Mouse (Mus musculus) urinary bladder, postnatal 36 days (tissue): Measurements from ENCODE around the gene Eif4e2.

Source experiments
- DNase-seq, 2 experiments: peaks; one replicate each; pipeline ENCODE4 v3.0.0; 2022; ENCODE audit warnings: low spot score in 2 of 2, mixed read lengths in 1 of 2

Eif4e2 gene

DNA sequence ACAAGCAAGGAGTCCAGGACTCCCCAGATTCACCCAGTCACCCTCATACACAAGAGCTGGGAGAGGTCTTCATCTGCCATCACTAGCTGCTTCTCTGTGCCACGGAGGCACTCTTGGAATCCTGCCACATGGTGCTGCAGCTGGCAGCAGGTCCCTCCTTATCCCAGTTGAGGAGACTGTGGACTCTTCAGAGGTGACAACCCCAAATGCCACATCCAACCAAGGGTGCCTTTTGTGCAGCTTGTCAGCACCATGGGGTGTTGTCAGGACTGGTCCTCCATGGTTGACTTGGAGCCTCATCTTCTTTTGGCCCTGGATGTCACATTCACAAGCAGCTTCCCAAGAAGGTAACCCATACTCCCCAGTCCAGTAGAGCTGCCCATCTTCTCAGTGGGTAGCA is 11.9 kb upstream of the Eif4e2 start:
- no peak for DNase-seq

DNA sequence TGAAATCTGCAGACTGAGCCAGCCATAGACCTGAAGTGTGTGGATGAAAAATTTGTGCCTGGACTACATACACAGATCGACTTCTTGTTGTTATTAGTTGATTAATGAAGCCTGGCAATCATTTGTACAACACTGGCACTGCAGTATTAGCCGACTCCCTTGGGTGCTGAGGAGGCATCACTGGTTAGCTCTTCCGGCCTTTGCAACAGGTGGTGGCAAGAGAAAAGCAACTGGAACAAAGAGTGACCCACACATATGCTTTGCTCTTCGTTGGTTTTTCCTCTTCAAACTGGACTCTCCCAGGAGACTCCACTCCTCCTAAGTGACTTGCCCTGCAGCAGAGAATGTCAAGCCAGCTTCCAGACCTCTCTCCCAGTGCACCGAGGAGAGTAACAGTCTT is 9.9 kb upstream of the Eif4e2 start:
- DNase-seq: no peak

DNA sequence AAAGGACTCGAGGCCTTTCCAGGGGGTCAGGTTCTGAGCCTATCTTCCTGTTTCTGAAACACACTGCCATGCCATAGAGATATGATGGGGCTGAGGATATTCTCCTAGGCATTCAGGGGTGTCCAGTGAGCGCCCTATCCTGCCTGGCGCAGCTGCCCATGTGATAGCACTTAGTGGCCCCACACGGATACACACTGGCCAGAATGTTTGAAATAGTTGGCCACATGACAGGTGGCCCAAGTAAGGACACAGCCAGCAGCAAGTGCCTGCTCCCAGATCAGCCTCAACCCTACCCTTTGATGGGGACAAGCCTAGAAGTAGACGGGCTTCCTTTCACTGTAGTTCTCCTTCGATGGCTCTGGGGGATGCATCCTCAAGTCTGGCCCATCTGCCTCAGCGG is 9.2 kb upstream of the Eif4e2 start, which contains the start of gene Chrng:
Gene Chrng, plus strand, starts transcription at position 193 of the 400 bp plus-strand sequence.
- no peak for DNase-seq

DNA sequence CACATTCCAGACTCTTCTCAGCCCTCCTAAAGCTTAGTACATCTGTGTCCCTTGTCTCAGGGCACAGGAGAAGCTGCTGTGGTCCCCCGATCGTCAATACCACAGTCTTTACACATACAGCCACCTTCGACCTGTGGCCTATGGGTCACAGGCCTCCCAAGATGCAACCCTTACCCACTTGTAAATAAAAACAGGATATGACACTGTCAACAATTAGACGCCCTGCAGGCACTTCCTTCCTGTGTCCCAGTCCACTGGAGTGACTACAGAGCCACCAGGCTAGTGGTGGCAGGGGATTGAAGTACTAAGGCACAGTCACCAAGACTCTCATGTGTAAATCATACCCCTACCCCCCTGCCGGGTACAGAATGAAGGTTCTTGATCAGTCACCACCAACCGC is 8.7 kb upstream of the Eif4e2 start:
- DNase-seq: no peak

DNA sequence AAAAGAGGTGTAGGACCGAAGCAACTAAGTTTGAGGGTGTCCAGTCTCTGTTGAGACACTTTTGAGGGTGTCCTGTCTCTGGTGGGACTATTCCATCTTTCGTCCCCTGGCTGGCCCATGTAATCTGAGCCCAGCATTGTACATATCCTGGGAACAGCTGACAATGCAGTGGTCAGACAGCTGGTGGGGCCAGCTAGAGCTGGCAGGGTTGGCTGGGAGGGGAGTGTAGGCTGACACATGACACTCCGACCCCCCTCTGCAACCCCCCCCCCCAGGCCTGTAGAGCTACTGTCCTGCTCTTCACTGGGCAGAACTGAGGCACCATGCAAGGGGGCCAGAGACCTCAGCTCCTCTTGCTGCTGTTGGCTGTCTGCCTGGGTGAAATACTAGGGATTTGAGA is 8.2 kb upstream of the Eif4e2 start:
- DNase-seq: no peak

DNA sequence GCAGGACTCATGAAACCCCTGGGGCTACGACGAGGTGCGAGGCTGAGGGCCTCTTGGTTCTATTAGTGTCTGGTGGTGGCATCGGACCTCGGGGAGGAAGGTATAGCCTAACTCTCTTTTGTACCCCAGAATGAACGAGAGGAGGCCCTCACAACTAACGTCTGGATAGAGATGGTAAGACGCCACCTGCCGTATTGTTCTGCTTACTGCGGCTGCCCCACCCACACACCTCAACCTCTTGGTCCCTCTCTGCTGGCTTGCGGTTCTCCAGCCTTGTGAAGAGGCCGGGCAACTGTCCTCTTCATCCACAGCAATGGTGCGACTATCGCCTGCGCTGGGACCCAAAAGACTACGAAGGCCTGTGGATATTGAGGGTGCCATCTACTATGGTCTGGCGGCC is 7.4 kb upstream of the Eif4e2 start:
- DNase-seq: no peak

DNA sequence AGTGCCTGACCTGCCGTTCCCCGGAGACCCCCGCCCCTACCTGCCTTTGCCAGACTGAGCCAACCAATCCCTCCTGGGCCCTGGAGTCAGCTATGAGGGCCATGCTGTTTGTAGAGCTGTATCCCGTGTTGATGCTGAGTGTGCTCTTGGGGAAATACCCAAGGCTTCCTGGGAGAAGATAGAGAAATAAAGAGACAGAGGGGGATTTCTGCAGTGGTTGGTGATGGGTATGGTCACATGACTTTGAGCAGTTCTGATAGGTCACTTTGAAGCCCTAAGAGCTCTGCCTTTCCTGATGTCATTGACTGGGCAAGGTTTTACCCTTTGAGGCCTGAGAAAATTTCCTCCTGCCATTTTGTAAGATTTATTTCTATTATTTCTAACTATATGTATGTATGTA is 2.3 kb upstream of the Eif4e2 start:
- DNase-seq: no peak

DNA sequence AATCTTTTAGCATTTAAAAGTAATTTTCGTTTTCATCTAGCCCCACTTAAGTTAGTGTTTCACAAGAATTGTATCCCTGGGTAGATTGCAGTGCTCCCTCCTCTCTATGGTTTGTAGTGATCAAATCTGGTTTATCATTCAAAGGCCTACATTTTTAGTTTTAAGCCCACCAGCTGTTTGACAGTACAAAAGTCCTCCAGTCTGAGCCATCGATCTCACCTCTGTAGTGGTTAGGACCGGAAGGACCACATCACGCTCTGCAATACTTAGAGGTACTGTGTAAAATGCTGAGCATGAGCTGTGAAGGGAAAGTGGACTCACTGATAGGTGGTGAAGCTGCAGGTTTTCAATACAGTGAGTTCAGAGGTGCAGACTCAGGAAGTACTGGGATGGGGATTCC is 1.0 kb downstream of the Eif4e2 start:
- no peak for DNase-seq

DNA sequence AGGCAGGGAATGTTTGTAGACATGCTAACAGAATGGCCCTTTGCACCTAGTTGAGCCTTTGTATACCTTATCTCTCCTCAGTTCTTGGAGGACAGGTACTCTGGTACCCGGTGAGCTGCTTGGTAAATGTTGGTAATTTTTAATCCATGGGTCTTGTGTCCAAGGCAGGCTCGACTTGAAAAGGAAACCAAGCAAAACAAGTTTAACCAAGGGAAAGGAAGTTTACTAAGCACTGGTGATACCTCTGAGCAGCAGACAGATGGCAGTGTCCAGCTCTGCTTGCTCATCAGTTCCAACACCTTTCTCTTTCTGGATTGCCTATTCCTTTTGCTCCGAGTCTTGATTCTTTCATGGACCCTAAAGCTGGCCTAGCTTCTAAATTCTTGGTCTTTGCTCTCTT is 4.2 kb downstream of the Eif4e2 start:
- no peak for DNase-seq

DNA sequence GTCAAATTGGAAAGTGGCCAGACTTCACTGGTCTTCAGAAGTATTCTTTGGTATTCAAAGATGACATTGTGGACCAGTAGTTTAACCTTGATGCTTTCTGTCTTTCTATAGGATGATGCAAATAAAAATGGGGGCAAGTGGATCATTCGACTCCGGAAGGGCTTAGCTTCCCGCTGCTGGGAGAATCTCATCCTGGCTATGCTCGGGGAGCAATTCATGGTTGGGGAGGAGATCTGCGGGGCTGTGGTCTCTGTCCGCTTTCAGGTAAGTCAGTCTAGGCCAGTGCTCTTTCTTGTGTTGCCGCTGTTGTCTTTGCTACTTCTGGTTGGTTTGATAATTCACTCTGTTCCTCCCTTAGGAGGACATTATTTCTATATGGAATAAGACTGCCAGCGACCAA is 12.0 kb downstream of the Eif4e2 start:
- no peak for DNase-seq

DNA sequence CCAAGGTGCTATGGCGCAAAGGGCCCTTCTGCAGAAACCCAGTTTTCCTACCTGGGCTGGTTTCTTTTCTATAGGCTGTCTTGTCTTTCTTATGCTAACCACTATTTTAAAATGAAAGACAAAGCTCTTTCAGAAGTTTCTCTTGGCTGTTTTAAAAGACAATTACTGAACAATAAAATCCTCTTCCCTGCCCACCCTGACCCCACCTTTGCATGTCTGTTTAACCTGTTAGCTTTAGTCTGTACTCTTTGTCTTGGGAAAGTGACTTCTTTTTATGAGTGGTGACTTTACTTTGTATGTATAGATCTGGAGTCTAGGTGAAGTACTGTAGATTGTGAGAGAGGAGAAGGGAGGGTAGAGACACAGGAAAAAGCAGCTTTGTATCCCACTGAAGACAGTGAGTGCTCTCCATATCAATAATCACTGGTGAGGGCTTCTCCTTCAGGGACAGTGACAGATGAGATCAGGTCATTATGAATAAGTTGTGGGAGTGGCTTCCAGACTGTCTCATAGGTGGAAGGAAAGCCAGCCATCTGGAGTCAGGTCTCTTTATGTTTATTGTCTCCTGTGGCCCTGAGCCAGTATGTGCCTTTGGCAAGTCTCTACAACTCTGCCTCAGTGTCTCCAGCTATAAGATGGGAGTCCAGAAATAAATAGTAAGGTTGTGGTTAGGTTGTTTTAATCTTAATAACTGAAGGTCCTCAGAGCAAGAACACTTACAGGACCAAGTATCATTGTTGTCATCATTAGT is 12.9 kb downstream of the Eif4e2 start:
- no peak for DNase-seq

DNA sequence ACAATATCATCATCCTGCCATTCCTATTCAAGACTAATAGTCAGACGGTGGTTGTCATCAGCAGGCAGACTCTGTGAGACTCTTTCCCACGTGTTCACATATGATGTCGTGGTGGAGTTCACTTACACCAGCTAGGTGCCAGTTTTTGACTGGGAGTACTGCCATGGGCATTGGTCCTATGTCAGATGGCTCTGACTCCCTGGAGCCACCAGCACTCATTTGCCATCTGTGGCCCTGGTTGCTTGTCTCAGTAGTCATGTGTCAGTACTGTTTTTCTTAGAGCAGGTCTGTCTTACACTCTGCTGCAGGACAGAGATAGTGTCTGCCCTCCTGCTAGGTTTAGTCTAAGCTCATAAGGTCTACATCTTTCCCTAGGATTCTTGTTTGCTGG is 13.4 kb downstream of the Eif4e2 start:
- no peak for DNase-seq

DNA sequence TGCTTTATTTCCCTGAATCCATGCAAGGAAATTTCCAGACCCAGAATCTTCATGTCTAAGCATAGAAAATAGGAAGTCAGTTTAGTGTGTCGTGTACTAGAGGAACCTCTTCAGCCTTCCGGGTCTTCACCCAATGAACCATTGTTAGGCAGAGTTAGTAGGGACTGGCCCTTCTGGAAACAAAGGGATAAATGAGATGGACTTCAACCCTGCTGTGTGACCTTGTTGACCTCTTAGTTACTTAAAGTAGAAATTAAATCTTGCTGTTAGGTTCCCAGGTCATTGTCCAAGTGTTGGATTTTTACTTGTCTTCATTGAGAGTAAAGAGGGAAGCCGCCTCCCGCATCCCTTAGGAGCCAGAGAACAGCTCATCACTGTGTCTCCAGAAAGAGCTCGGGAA is 16.9 kb downstream of the Eif4e2 start:
- DNase-seq: no peak

DNA sequence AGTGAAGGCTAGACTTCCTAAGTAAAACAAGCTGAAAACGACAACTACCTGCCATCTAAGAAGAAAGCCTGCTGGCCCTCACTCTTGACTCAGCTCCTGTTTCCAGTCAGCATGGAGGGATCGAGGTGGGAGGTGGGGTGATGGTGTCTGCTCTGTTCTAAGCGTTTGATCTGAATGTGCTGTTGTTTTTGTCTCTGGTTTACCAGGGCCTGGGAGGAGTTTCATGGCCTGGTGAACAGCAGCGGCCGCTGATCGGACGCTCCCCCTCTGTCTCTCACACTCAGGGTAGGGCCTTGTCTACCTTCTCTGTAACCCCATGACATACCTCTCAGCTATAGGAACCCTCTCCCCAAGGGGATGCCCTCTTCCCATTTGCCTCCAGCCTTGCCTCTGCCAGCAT is 18.5 kb downstream of the Eif4e2 start:
- no peak for DNase-seq

DNA sequence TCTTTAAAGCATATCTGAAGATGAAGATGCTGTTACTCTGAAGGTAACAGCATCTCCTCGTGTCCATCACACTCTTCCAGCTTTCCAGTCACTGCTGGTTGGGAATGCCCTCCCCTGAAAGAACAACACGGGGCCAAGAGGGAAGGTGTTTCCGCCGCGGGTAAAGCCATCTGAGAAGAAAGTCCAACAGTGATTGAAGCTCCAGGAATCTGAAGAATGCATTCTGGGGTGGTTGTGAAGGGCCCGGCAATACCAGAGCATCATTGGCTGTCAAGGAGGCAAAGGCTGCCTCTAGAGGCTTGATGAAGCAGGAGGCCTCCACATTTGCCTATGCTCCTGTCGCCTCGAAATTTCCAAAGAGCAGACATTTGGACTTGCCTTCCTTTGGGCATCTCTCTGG is 25.3 kb downstream of the Eif4e2 start:
- DNase-seq: no peak

DNA sequence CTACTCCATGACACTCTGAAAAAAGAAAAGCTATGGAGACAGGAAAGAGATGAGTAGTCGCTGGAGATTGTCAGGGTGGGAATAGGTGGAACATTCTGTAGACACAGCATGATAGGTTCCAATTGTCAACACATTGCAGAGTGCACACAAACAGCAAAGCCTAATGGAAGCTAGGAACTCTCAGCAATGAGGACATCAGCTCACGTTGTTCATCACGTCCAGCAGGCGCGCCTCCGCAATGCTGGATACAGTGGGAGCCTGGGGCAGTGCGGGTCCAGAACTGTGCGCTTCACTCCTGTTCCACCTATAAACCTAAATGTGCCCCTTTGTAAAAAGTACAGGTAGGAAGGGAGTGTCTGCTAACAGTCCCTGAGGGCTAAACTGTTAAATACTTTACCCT is 29.3 kb downstream of the Eif4e2 start:
- DNase-seq: no peak

DNA sequence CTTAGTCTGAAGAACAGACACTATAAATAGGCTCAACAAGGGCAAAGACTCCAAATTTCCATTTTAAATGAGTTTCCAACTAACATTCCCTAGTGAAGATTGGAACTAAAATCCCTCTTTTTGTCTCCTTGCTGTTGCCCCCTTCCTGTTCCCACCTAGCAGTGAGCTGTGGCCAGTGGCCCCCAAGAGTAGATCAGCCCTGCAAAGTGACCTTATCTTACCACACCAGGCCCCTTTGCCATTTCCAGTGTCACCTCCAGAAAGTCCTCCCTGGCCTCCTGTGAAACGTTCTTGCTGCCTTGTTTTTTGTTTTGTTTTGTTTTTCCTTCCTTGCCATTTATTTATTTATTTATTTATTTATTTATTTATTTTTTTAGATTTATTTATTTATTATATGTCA is 31.7 kb downstream of the Eif4e2 start:
- no peak for DNase-seq

DNA sequence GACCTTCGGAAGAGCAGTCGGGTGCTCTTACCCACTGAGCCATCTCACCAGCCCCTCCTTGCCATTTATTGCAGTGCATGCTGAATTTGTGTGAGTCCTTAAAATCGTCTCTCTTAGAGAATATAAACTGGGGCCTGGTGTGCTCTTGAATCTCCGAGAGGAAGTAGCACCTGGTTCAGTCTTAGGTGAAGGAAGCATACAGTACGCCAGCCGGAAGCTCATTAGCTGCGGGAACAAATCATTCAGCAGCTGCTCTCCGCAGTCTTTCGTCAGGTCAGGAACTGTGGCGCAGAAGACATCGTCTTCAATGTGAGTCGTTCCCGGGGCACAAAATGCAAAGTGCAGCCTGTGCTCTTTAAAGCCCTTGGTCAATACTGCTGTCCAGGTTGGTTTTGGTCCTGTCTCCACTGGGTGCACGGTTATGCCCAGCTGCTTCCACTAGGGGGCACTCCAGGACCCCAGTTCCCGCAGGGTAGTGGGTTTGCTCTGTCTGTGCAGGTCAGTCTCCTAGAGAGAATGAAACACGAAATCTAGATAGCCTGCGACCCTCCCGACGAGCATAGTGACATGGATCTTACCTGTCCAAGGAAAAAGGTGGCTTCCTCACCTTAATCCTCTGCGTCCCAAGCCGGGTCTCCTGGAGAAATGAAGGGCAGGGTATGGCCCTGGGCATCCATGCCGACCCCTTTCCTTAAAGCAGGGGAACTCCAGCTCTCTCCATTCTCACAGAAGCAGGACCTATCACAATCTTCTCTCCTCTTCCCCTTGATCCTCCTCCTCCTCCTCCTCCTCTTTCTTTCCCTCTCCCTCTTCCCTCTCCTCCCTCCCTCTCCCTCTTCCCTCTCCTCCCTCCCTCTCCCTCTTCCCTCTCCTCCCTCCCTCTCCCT is 32.5 kb downstream of the Eif4e2 start:
- peak; percentile 57 to 71 for DNase-seq

DNA sequence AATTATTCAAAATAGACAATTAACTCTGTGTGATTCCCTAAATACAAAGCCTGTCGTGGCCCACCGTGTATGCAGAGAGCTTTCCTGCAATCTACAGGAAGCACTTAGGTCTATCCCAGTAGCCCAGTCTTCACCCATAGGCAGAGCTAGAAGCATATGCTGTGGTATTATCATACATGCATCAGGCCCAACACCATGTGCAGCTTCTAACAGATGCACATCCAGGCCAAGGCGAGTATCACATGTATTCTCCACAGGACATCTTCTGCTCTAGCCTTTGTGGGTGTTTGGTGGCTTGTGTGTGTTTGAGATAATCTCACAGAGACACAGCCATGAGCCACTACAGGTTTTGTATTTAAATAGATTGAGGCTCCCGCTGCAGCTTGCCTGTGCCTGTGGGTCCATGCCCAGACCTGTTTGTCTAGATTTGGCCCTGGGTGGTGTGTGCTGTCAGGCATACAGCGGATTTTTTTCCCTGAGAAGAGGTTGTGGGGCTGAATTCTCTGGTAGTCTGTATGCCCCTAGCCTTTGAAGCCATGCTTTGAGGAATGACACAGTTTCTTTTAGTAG is 38.4 kb downstream of the Eif4e2 start:
- DNase-seq: no peak

DNA sequence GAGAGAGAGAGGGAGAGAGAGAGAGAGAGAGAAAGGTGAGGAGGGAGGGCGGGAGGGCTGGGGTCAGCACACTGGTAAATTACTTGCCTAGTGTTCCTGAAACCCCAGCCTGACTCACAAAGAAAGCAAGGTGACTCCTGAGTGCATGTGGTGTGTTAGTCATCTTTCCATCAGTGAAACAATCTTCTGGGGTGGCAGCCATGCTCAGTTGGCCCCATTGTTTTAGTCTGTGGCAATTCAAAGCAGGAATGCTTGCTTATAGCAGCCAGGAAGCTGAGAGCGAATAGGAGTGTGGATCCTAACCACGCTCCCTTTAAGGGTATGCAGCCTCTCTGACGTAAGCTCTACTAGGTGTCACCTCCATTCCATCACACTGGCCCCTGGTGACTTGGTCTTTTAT is 41.5 kb downstream of the Eif4e2 start:
- DNase-seq: no peak

DNA sequence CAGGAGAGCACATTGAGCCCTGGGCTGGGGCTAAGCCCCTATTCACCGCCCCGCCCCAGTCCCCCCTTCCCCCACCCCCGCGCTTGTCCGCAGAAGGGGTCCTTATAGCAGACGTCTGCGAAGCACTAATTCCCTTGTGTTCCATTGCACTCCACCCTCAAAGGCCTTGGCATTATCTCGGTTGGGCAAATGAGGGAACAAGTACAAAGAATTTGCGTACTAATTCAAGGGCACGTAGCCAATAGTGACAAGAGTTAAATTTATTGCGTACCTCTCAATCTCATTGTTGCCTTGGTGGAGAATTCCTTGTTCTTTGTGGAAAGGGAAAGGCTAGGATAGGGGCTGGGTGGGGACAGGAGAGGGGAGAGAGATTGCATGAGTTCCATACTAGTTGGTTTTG is 44.0 kb downstream of the Eif4e2 start:
- DNase-seq: no peak

DNA sequence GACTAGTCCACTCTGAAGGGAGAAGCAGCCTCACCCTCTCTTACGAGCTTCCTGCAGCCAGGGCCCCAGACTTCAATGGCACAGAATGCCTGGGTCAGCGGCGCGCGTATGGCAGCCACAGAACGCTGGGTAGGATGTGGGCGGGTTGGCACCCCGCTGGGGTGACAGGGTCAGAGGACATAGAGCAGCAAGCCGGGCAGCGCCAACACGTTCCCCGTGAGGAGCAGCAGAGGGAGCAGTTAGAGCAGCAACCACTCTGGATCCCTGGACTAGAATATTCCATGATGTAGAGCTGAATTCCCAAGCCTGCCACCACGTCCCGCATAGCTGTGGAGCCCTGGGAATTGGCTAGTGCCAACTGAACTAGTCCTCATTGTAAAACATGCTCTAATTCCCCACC is 44.8 kb downstream of the Eif4e2 start:
- peak in 1 of 2 experiments; percentile 24 for DNase-seq

DNA sequence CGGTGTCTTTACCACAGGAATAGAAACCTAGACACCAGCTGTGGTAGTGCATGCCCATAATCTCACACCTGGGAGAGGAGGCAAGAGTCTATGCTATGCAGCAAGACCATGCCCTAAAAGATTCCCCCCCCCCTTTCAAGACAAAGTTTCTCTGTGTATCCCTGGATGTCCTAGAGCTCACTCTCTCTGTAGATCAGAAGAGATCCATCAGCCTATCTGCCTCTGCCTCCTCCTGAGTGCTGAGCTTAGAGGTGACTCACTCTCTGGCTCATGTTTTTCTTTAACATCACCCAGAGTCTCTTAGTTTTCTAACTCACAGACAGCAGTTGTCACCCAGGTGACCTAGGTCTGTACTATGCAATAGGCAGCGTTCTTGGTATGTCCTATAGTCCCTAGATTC is 45.6 kb downstream of the Eif4e2 start:
- DNase-seq: no peak
